Mouse (Mus musculus) lung, postnatal 4 days (tissue): Measurements from ENCODE around the gene Etfbkmt.
"Not testable (repeated sequence)": the region's sequence is repeated elsewhere in the genome, so short reads cannot be mapped to it uniquely, and the experiment has no call there.

Source experiments
- DNase-seq, 2 experiments: peaks; one replicate each; pipeline ENCODE4 v3.0.0; 2021

Gene Etfbkmt

GRCm38 (mm10) chr6:149188041-149188924, 48.6 kb downstream of the Etfbkmt start, which contains the start of gene Amn1:
Amn1 (minus strand) TSS chr6:149188712.
- DNase-seq, result peak; percentile 97 to 98

- no peak for DNase-seq
Observed at GRCm38 (mm10) chr6:149188925-149189257, 49.2 kb downstream of the Etfbkmt start.

DNA sequence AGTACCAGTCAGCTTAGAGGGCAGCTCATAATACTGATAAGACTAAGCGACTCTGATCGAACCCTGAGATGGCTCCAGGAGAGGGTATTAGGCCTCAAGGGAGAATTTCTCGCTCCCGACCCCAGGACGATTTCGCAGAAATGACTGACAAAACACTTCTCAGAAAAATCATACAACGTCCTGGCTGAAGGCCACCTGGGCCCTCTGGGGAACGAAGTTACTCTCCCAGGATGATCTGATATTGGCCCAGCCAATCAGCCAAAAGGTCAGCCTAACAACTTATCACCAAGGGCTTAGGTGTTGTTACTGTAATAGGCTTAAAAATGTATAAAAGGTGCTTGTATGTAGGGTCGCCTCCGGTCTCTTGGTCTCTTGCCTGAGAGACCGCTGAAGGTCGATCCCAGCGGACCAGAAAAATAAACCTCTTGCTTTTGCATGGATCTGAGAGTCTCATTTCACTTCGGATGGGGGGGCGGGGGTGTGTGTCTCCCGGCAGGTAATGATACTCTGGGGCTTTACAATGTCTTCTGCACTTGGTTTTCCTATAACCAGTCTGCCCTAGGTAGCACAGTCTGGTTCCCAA, 49.8 kb downstream of the Etfbkmt start:
- DNase-seq, result no peak

GRCm38 (mm10) chr6:149191951-149192350, 52.3 kb downstream of the Etfbkmt start:
- not testable (repeated sequence) for DNase-seq

GRCm38 (mm10) chr6:149193276-149193905, 53.7 kb downstream of the Etfbkmt start:
- peak; percentile 34 to 44 for DNase-seq

DNA sequence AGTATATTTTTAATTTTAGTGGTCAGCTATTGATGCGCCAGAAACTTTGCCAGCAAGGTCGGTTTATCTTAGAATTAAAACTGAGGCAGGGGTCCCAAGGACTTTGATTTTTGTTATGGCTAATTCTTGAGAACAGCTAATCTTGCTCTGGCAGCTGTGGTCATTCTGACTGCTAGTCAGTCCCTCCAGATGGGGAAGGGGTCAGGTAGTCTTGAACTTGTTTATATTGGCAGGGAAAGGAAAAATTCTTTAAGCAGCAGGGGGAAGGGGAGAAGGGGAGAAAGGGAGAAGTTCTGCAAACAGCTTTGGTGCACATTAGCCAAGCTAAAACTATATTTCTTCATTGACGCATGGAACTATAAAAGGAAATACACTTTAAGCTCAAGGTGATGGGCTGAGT, 57.5 kb downstream of the Etfbkmt start:
- no peak for DNase-seq

DNA sequence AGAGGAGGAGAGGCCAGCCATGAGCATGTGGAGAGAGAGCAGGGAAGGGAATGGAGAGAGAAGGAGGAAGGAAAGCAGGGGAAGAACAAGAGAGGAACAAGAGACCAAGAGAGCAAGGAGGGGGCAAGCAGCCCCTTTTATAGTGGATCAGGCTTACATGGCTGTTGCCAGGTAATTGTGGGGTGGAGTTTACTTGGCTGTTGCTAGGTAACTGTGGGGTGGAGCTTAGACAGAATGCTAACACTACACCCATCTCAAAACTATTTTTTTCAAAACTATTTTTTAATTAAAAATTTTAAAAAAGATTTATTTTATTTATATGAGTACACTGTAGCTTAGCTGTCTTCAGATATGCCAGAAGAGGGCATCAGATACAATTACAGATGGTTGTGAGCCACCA, 58.9 kb downstream of the Etfbkmt start:
- no peak for DNase-seq
